Mouse (Mus musculus) thymus, postnatal 4 days (tissue): Measurements from ENCODE around the gene Ptprf.

Experiments
- DNase-seq: peaks from one replicate; pipeline ENCODE4 v3.0.0; 2021

Ptprf gene

DNA sequence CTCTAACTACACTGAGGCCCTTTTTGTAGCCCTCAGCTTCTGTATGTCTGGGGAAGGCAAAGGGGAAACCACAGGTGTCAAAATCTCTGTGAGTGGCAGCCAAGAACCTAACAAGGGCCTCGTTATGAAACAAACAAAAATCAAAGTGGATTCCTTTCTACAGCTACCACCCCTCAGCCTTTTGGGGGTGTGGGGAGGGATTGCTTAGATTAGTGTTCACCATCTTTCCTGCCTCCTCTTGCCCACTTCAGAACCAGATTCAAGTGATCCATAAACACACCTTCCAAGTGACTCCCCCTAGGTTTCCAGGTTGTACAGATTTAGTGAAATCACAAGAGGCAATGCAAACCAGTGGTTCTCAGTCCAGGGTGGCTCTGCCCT, 9.0 kb downstream of the Ptprf start:
- no peak for DNase-seq

DNA sequence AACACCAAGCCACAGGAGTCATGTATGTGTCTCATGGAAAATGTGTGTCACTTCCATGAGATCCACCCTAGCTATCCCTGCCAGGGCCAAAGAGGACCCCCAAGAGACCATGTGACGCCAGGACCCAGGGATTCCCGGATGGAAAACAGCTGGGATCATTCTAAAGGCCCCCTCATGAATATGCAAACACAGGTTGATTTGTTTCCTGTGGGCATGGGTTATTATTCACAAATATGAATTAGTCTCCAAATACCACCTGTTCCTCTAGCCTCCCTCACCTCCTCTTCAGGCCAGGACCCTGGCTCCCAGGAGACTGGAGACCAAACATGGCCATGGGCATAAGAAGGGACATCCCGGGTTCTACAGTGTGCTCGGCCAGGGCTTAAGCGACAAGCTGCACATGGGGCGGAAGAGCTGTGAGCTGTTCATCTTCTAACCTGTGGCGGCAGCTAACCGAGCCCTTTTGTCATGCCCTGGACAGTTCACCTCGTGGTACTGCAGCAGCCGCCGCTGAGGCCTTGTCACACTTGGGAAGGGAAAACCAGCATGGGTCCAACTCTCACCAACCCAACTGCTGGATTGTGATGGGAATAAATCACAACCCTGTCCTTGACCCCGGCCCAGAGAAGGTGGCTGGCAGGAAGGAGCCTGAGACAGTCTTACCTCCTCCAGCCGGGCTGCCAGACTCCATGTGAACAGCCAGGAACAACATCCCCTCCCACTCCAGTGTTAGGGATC, 9.6 kb downstream of the Ptprf start:
- DNase-seq, result no peak

DNA sequence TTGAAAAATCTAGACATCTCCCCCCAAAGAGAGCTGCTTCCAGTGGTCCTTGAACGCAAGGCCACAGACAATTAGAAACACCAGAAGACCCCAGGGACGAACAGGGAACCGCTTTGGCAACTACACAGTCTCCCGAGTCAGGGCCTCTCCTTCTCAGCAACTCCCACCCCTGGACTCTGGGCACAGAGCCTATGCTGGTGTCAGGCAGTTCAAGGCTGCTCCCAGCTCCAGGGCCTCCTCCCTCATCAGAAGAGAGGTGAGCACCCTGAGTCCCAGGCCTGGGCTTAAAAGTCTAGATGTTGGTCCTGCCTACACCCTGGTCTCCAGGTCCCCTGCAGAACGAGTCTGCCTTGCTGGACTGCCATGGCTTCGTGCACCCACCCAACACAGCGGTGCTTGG, 10.7 kb downstream of the Ptprf start:
- DNase-seq, result no peak

DNA sequence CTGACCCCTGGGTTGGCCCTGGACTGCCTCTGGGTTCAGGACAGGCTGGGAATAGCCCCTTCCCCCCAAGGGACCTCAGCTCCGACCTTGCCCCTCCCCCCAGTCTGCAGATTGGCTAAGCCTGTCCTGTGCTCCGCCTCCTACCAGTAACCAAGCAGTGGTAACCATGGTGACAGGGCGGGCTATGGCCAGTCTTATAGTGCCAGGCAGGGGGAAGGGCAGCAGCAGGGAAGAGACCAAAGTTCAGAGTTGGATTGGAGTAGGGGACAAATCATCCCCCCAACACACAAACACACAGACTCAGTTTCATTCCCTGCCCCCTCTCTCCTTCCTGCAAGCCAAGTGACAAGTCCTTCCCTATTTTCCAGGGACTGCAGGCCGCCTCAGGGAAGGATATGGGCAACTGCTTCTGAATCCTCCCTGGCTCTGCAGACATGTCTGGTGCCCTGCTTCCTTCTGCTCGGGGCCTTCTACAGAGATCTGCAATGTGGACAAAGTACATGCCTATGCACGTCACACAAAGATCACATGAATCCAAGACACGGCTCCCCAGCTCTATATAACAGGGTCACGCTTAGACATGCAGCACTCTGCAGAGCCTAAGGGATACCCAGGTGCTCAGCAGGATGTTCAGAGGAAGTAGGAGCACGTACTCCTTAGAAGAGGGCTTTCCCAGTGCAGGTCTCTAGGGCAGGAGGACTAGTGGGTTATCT, 14.5 kb downstream of the Ptprf start:
- DNase-seq, result no peak

DNA sequence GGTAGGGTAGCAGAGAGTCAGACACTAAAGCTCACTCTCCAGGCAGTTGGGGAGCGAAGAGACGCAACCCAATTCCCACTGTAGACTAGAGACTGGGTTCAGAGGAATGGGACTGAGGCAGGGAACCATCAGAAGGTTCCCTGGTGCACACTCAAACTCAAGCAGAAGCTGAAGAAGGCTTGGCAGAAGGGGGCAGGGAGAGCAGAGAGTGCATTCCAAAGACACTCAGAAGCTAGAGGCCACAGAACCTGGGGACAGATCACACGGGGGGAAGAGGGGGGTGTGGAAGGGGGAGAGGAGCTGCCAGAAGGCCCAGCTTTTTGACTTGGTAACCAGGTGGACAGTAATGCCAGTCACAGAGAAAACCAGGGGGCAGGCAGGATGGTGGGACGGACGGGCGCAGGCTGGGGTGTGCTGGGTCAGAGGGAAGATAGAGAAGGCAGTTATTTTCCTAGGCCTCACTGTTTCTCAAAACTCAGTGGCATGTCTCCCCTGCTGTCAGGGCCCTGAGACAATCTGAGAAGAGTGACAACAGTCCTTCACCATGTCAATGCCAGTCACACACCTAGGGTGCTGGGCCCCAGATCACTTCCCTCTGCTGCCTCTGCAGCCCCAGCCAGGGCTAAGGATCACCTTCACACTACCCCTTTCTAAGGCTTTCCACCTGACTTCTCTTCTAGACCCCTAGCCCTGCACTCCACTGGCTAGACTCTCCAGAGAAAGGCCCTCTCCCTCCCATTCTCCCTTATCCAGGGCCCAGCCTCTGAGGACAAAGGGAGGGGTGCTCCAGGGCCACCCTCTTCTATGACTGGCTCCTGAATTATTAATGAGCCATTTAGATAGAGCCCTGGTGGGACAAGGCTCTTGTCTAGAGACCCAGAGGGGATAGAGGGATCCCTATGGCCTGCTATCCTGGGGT, 15.3 kb downstream of the Ptprf start:
- DNase-seq, result no peak

DNA sequence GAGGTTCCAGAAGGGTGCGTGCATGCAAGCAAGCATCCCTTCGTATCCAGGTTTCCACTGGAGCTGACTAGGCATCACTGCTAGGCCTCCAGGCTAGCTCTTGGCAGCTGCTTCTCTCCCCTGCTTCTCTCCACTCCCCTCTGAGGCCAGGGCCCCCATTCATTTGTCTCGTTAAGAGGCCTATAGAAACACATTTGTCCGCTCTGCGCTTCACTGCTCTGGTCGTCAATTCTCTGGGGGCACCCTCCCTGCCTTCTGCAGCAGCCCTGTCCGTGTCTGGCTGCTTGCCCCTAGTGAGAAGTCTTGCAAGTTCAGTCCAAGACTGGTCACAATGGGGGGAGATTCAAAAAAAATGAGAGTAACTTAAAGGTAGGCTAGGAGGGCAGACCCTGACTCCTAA, 16.7 kb downstream of the Ptprf start:
- DNase-seq, result no peak

DNA sequence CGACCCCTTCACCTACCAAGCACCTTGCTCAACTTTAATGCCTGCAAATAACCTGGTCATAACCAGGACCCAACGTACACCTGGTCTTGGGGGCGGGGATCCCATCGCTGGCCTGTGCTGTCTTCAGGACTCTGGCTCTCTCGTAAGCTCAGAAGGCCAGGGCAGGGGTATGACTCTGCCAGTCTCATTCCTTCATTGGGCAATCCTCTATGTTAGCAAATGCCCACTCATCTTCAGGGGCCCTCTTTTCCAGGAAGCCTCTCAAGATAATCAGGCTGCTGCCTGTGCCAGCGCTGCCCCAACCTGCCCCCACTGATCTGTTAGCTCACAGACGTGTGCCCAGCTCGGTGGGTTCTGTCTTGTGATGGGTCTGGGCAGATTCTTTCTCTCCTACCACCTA, 17.2 kb downstream of the Ptprf start:
- DNase-seq, result no peak

DNA sequence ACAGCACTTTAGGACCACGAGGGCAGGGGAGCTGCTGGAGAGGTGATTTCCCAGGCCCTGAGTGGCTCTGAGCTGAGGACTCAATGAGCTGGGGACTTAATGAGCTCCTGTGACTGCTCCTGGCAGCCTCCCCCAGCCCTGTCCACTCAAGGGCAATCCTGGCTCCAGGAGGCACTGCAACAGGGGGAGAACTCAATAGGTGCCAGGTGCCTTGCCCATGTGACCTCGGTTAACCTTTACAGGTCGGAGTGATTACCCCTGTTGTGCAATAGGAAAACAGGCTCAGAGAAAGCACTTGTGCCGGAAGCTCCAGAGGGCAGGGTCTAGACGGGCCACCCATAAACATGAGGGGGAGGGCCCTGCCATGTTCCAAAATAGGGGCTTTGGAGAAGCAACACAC, 17.7 kb downstream of the Ptprf start:
- DNase-seq, result no peak

DNA sequence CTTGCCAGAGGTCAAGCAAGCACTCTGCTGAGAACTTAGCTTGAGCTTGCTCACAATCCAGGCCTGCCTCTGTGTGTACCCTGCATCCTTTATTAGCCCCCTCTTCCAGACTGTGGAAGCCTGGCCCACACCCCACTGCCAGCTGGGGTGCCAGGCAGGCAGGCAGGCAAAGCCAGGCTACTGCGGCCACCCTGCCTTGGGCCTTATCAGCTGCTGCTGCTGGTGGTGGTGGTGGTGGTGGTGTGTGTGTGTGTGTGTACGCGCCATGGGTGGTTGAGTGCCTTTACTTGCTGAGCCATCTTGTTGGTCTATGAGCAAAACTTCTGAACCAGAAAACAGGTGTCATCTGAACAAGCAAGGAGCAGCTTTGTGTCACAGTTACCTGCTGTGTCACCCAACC, 18.3 kb downstream of the Ptprf start:
- DNase-seq, result no peak

DNA sequence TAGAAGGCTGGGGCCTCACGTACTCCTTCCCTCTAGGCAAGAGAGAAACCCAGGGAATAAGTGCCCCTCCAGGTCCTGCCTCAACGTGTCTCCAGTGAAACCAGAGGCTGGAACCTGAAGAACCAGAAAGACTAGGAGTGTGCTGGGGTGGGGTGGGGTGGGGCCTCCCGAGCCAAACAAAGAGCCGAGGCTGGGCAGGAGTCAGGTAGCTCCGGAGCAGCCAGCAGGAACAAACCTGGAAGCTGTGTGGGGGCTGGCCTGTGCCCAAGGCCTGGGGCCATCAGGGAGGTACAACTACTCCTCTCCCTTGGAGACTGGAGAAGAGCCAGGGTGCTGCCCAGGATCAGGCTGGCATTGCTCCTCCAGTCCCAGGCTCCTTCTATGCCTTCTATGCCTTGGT, 18.9 kb downstream of the Ptprf start:
- DNase-seq, result no peak

DNA sequence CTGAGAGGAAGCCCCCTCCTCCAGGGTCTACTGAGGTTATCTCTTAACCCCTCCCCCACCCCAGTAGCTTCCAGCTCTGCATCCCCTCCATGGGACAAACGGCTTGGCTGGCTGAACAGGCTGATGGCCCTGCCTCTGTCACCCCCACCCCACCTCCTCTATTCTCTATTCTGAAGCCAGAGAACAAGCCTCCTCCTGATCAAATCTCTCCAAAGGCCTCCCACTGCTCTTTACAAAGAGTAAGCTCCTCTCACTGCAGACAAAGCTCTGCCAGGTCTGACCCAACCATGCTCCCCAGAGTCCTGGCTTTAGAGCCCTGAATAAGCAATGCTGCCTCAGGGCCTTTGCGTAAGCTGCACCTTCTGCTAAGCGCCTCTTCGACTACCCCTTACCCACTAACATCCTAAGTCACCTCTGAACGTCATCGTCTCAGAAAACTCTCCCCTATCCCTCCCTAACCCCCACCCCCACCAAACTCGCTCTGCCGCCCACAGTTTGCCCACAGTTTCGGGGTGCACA, 19.6 kb downstream of the Ptprf start:
- DNase-seq, result no peak

DNA sequence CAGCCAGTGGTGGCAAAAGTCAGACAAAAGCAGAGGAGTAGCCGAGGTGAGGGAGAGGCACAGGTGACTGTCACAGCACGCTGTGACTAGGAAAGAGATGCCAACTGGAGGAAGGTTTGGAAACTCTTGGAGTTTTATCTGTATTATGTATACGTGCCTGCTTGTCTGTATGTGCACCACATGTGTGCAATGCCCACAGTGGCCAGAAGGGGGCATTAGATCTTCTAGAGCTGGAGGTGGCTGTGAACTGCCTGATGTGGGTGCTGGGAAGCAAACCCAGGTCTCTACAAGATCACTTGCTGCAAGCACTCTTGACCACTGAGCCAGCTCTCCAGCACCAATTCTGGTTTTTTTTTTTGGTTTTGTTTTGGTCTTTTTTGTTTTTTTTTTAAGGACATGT, 20.5 kb downstream of the Ptprf start:
- no peak for DNase-seq

DNA sequence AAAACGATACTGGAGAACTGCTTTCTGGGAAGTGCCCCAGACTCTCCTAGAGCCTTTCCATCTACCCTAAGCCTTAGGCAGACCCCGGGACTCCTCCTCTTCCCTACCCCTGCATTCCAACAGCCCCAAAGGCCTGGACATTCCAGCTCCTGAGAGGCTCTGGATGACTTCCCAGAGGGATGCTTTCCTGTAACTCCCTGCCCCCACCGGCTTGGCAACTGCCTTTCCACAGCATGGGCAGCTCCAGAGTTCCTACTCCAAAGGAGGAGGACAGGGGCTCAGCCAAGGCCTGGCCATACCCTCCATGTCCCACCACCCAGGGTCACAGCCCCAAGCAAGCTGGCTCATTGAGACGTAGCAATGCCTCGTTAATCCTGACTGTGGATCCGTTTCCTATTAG, 21.2 kb downstream of the Ptprf start:
- DNase-seq, result no peak

DNA sequence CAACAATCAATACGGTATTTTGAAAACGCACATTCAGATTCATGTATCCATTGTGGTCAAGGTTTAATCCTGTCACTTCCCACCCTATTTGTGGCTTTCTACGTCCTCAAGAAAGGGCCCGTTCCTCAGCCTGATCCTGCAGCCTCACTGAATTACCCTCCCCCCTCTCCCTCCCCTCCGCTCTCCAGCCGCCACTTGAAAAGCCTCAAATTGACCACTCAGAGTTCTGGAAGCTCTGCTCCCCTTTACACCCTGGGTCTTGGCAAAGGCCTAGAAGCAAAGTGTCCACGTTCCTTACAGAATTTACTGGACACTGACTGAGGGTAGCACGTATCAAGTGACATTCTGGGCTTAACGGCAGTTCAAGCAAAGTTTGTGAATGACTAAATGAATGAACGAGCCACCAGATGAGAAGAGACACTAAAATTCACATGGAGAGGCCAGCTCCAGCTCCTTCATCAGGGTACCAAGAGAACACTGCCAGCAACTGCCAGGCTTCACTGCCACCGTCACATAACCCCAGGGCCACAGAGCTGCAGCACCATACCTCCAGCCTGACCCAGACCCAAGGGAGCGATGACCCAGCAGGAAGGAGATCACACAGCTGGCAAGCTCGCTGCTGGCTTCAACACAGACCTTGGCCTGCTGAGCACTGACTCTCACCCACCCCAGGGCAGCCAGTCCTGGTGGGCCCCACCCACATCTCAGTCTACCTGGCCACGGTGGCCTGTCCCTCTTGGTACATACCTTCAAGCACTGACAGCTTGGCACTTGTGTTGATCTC, 22.6 kb downstream of the Ptprf start:
- DNase-seq, result no peak

DNA sequence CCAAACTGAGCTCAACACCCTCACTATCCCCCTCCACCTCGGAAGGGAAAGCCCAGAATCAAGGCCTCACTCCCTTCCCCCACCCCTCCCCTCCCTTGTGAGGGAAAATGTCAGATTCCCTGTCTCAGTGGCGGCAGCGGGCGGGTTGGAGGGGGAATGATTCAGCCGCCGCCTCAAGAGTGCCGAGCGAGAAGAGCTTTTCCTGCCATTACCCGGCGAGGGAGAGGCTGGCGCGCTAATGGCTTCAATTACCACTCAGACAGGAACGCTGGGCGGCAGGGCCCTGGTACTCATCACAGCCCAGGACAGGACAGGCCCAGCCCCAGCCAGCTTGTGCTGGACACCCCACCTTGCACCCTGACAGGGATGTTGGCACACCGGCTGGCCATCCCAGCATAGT, 25.6 kb downstream of the Ptprf start:
- no peak for DNase-seq

DNA sequence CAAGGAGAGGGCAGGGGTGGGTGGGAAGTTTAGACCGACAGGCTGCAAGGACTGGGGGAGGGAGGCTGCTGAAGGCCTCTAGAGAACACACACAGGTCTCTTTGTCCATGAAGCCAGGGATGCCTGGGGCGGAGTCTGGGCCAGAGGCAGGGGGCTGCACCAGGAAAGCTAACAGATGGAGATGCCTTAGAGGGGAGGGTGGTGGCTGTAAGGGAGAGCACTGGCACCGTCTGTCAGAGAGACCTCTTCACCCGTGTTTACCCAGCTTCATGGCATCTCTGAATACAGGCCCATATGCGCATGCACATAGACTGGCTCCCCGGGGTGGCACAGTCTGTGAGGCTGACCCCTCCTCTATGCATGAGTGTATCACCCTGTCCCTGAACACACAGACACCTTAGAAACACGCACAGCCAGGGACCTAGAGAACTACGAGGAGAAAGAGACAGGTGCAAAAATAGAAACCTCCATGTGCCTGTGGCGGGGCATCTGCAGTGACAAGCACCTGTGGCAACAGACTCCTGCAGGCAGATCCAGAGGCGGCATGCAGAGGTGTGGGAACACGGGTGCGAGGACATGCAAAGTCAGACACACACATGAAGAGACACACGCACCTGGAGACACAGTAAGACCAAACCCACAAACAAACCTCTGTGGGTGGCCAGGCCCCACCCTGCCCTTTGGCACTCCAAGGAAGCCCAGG, 29.3 kb downstream of the Ptprf start:
- peak; percentile 54 for DNase-seq

DNA sequence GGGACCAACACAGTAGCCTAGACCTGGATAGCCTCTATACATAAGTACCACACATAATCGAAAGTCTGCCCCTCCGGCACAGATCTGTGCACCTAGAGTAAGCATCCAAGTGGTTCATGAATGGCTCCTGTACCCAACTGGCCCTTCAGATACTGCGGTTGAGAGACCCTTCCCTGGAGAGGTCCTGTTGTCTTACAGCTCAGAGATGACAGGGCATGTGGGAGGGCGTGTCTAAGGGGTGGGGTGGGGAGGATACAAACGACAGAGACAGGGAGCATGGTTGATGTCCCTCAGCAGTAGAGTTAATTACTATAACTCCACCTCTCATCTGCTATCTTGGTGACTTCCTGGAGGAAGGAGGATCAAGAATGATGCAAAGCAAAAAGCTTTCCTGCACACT, 29.9 kb downstream of the Ptprf start:
- no peak for DNase-seq

DNA sequence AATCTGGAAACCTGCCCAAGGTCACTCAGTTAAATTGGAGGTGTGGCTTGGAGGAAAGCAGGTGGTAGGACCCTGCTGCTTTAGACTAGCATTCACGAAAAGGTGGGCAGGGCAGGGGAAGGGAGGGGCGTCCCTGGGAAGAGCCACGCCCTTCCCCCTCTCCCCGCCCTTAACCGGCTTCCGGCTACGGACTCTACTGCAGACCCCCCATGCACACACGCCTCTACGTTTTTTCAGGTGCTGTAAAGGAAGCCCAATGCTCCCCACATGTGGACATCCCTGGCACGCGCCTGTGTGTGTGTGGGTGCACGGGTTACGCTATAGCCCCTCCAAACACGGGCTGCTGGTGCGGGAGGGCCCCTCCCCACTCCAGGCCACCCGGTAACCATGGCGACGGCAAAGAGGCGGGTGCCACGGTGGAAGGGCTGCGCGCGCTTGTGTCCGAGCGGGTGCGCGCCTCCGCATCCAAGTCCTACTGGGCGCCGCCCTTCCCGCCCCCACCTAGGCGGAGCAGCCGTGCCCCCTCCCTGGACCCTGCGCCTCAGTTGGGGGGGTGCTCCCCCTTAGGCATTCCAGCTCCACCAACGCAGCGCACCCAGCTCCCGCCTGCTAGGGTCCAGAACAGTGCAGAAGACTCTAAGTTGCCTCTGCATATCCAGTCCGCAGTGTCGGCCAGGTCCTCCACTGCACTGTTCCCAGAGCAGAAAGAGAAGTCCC, 30.5 kb downstream of the Ptprf start:
- peak; percentile 83 for DNase-seq

DNA sequence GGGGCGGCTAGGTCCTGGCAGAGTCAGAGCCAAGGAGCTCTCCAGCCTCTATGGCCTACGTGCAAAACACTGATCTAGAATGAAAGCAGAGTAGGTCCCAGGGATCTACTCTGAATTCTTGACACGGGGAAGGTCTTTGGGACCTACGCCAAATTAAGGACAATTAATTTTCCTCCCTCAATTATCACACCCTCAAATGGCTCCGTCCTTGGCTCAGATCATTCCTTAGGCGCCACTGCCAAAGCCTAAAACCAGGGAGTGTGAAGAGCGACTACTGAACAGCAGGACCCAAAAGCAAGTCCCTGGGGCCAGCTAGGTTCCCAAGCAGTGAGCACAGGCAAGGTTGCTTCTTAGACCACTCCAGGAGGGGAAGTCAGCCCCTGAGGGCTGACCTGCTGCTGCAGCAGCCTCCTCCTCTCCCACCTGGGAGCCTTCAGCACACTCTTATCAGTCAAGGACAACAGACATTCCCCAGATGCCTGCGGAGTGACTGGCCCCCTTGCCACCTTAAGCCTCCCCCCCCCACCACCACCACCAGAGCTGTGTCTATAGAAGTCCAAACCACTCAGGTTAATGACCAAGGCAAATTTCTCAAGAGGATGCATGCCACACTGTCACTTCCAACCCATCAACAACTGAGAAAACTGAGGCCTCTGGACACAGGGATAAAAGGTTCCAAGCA, 31.3 kb downstream of the Ptprf start:
- DNase-seq, result no peak

DNA sequence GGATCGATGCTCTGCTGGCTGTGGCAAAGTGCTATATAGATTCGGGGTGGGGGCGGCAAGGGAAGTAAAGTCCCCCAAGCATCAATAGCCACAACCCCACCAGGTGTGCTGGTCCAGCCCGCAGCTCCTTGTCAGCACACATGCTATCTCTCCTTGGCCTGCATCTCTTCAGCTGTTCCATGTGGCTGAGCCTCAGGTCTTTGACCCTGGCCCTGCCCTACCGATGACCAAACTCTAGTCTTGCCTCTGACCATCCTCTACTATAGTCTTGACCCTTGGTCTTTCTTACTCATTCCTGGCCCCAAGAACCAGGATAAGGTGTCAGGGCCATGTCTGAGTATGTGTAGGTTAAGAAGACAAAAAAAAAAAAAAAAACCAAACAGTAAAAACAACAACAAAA, 33.2 kb downstream of the Ptprf start:
- peak; percentile 44 for DNase-seq

DNA sequence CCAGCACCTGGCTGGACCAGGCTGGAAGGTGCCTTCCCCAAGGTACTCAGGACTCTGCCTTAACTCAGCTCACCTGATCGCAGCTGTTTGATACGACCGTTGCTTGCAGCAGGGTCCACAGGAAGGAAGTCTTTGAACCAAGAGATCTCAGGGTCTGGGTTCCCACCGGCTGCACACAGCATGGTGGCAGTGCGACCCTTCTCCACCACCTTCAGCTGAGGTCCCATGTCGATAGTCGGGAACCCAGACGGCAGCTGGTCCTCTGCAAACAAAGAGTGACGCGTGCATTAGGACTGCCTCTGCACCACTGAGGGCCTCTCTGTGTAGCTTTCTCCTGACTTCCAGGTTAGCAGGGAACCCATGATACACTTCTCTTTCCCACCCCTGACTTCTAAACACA, 33.8 kb downstream of the Ptprf start:
- peak; percentile 69 for DNase-seq
